Mouse (Mus musculus): ENCODE measurements at regions not wholly inside any gene's neighbourhood (a gene's known extent, or its start where the extent isn't known, plus 50 kb on each side); places are given as distances from the start of the nearest gene placed in this dataset.

DNA sequence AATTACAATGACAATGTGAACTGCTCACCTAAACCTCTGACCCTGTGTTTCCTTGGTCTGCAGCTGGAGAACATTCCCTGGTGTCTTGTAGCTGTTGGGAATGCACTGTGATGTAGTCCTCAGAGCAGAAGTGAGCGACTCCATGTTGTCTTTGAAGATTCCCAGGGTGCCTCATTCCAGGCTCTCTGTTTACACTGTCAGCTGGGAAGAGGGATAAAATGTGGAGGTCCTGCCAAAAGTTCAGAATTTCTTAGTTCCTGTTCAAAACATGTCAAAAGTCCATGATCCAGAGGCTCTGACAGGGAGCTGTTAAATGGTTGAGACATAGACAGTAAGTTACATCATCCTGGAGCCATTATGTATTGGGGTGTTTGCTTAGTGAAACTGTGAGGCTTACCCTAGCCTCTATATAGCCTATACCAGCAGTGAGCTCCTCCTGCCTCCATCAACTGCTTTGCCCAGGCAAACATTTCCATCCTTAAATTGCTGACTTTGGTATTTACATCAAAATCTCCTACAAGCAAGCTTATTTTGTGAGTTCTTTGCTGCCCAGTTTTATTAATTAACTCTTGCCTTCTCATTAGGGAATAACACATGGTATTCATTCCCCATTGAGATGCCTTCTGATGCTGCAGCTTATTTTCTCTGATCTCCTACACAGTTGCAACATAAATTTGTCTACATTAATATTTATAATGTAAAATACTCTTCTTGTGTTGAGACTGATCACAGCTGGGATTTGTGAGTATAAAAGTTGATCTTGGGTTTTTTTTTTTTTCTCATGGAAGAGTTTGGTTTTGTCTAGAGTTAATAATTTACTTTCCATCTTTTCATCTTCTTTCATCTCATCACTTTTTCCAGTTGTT lies 1170.2 kb downstream of the Sorcs3 start:
- no peaks in the 10 kb centered on the region for H3K27me3 ChIP-seq (ENCODE audit: control insufficient read depth in 1 of 2, insufficient read depth in 2 of 2, low read length in 2 of 2)
- no peak overlapping the region for H3K4me3 ChIP-seq (ENCODE audit: control insufficient read depth in 1 of 2, insufficient read depth in 1 of 2, low read depth in 2 of 2, low read length in 2 of 2)
- H3K9me3 ChIP-seq (replicated peaks; ENCODE audit: insufficient read depth, low read length), result no peaks in the 10 kb centered on the region
- TF ChIP-seq JUND (IDR thresholded peaks at IDR 0.05; ENCODE audit: low read depth, low read length) (no peak), ZC3H11A (IDR thresholded peaks at IDR 0.05; ENCODE audit: low read depth, low read length) (no peak), MYC (IDR thresholded peaks at IDR 0.05; ENCODE audit: low read depth, low read length) (no peak), USF1 (IDR thresholded peaks at IDR 0.05; ENCODE audit: low read depth, low read length) (no peak), UBTF (IDR thresholded peaks at IDR 0.05; ENCODE audit: borderline replicate concordance, insufficient read depth, low read depth, low read length) (no peak), E2F4 (IDR thresholded peaks at IDR 0.05; ENCODE audit: borderline replicate concordance, low read depth, low read length) (no peak), MAFK (IDR thresholded peaks at IDR 0.05; ENCODE audit: borderline replicate concordance, low read depth, low read length) (no peak), BHLHE40 (IDR thresholded peaks at IDR 0.05; ENCODE audit: borderline replicate concordance, low read depth, low read length) (no peak), ZNF384 (IDR thresholded peaks at IDR 0.05; ENCODE audit: low read depth, low read length) (no peak), EP300 (IDR thresholded peaks at IDR 0.05; ENCODE audit: low read depth in 1 of 2, low read length in 2 of 2) (no peak), ZMIZ1 (IDR thresholded peaks at IDR 0.05; ENCODE audit: low read depth, low read length) (no peak), ETS1 (IDR thresholded peaks at IDR 0.05; ENCODE audit: low read depth, low read length) (no peak), ZKSCAN1 (IDR thresholded peaks at IDR 0.05; ENCODE audit: low read depth, low read length) (no peak), CTCF (IDR thresholded peaks at IDR 0.05 in 2 of 3, conservative IDR thresholded peaks at IDR 0.05 in 1 of 3; ENCODE audit: control insufficient read depth in 1 of 3, insufficient read depth in 1 of 3, low read depth in 2 of 3, low read length in 3 of 3, poor library complexity in 1 of 3, severe bottlenecking in 1 of 3) (no peak), TAL1 (IDR thresholded peaks at IDR 0.05; ENCODE audit: low read length) (no peak)
- H3K79me2 ChIP-seq (ENCODE audit: control insufficient read depth, insufficient read depth, low read length, poor library complexity), result no peaks in the 10 kb centered on the region
- H3K4me1 ChIP-seq (ENCODE audit: control insufficient read depth in 1 of 2, insufficient read depth in 2 of 2, low read length in 2 of 2), result no peaks in the 10 kb centered on the region
- H3K9ac ChIP-seq (ENCODE audit: control insufficient read depth, low read depth, low read length, poor library complexity, severe bottlenecking), result no peak overlapping the region
- DNase-seq (ENCODE audit: low read depth, low spot score), result no peak
- H3K36me3 ChIP-seq (ENCODE audit: control insufficient read depth in 1 of 2, insufficient read depth in 2 of 2, low read length in 2 of 2), result no peaks in the 10 kb centered on the region
- H3K27ac ChIP-seq (ENCODE audit: control insufficient read depth, low read depth, low read length), result no peak overlapping the region

- Histone ChIP-seq H3K27me3 (ENCODE audit: control insufficient read depth in 1 of 2, insufficient read depth in 2 of 2, low read length in 2 of 2) (no peaks in the 10 kb centered on the region), H3K27ac (ENCODE audit: control insufficient read depth, low read depth, low read length) (no peak overlapping the region), H3K9me3 (replicated peaks; ENCODE audit: insufficient read depth, low read length) (no peaks in the 10 kb centered on the region), H3K79me2 (ENCODE audit: control insufficient read depth, insufficient read depth, low read length, poor library complexity) (no peaks in the 10 kb centered on the region), H3K4me1 (ENCODE audit: control insufficient read depth in 1 of 2, insufficient read depth in 2 of 2, low read length in 2 of 2) (no peaks in the 10 kb centered on the region), H3K36me3 (ENCODE audit: control insufficient read depth in 1 of 2, insufficient read depth in 2 of 2, low read length in 2 of 2) (no peaks in the 10 kb centered on the region), H3K9ac (ENCODE audit: control insufficient read depth, low read depth, low read length, poor library complexity, severe bottlenecking) (no peak overlapping the region), H3K4me3 (ENCODE audit: control insufficient read depth in 1 of 2, insufficient read depth in 1 of 2, low read depth in 2 of 2, low read length in 2 of 2) (no peak overlapping the region)
- TF ChIP-seq POLR2AphosphoS2 (IDR thresholded peaks at IDR 0.05; ENCODE audit: low read length) (no peak), POLR2A (IDR thresholded peaks at IDR 0.05; ENCODE audit: control insufficient read depth in 1 of 2, insufficient read depth in 1 of 2, low read depth in 1 of 2, low read length in 2 of 2, poor library complexity in 1 of 2) (no peak), RAD21 (IDR thresholded peaks at IDR 0.05; ENCODE audit: low read depth, low read length) (no peak), ZC3H11A (IDR thresholded peaks at IDR 0.05; ENCODE audit: low read depth, low read length) (no peak), NRF1 (IDR thresholded peaks at IDR 0.05; ENCODE audit: insufficient read depth, low read depth, low read length, poor library complexity, severe bottlenecking) (no peak), JUND (IDR thresholded peaks at IDR 0.05; ENCODE audit: low read depth, low read length) (no peak), USF1 (IDR thresholded peaks at IDR 0.05; ENCODE audit: low read depth, low read length) (no peak), CHD2 (IDR thresholded peaks at IDR 0.05; ENCODE audit: low read length) (no peak), POLR2AphosphoS5 (IDR thresholded peaks at IDR 0.05; ENCODE audit: borderline replicate concordance, low read depth, low read length) (no peak), ZNF384 (IDR thresholded peaks at IDR 0.05; ENCODE audit: low read depth, low read length) (no peak), KAT2A (conservative IDR thresholded peaks at IDR 0.05; ENCODE audit: low read depth, low read length) (no peak)
- no peak for DNase-seq (ENCODE audit: low read depth, low spot score)
Observed at GRCm38 (mm10) chr19:49379646-49380045, 1173.8 kb downstream of the Sorcs3 start.

All from MEL (cell line).